Mouse (Mus musculus) A20 (cell line): ENCODE measurements around the gene Ddx28.
"Not testable (repeated sequence)": the region's sequence is repeated elsewhere in the genome, so short reads cannot be mapped to it uniquely, and the experiment has no call there.

Experiments used
- DNase-seq: peaks from one replicate; pipeline ENCODE4 v3.0.0-alpha.2; 2011; ENCODE audit warnings: low read depth, low spot score

Gene Ddx28

GRCm38 (mm10) chr8:106016284-106016683 is 4.6 kb upstream of the Ddx28 start:
- no peak for DNase-seq

- DNase-seq, result not testable (repeated sequence)
Measured at GRCm38 (mm10) chr8:106012203-106012602, 521 bp upstream of the Ddx28 start.

GRCm38 (mm10) chr8:106010748-106011642 is 687 bp downstream of the Ddx28 start:
- DNase-seq, result peak; percentile 94

GRCm38 (mm10) chr8:106007891-106008290 is 3.8 kb downstream of the Ddx28 start:
- peak; percentile 44 for DNase-seq

GRCm38 (mm10) chr8:106007135-106007534 is 4.5 kb downstream of the Ddx28 start:
- peak; percentile 39 for DNase-seq

- DNase-seq, result peak; percentile 50
Measured at GRCm38 (mm10) chr8:106006413-106006812, 5.3 kb downstream of the Ddx28 start.

GRCm38 (mm10) chr8:106005875-106006274 is 5.8 kb downstream of the Ddx28 start, which contains the start of gene Dpep2nb:
Gene Dpep2nb, minus strand, starts transcription at chr8:106005975.
- DNase-seq, result no peak

- no peak for DNase-seq
Measured at GRCm38 (mm10) chr8:106004538-106005207, 7.0 kb downstream of the Ddx28 start.

- DNase-seq, result no peak
Measured at GRCm38 (mm10) chr8:106001908-106002307, 9.8 kb downstream of the Ddx28 start.

- DNase-seq, result no peak
Measured at GRCm38 (mm10) chr8:105998971-105999370, 12.7 kb downstream of the Ddx28 start.

GRCm38 (mm10) chr8:105996359-105996758 is 15.3 kb downstream of the Ddx28 start:
- DNase-seq, result no peak

- DNase-seq, result peak; percentile 78
Measured at GRCm38 (mm10) chr8:105993226-105993625, 18.5 kb downstream of the Ddx28 start.

GRCm38 (mm10) chr8:105992499-105992898 is 19.2 kb downstream of the Ddx28 start:
- DNase-seq, result peak; percentile 93

GRCm38 (mm10) chr8:105991546-105991945 is 20.1 kb downstream of the Ddx28 start:
- no peak for DNase-seq

GRCm38 (mm10) chr8:105990856-105991387 is 20.8 kb downstream of the Ddx28 start, which contains the start of gene Dus2:
Gene Dus2, plus strand, starts transcription at chr8:105991337.
- DNase-seq, result peak; percentile 89

GRCm38 (mm10) chr8:105988546-105988945 is 23.1 kb downstream of the Ddx28 start:
- no peak for DNase-seq

GRCm38 (mm10) chr8:105983406-105983805 is 28.3 kb downstream of the Ddx28 start:
- DNase-seq, result peak; percentile 15

- DNase-seq, result no peak
Measured at GRCm38 (mm10) chr8:105981146-105981545, 30.5 kb downstream of the Ddx28 start.

GRCm38 (mm10) chr8:105979325-105979724 is 32.4 kb downstream of the Ddx28 start, which contains the start of gene Dpep3:
Gene Dpep3, minus strand, starts transcription at chr8:105979429.
- DNase-seq, result peak; percentile 53

- DNase-seq, result no peak
Measured at GRCm38 (mm10) chr8:105975363-105975762, 36.3 kb downstream of the Ddx28 start.

- no peak for DNase-seq
Measured at GRCm38 (mm10) chr8:105971019-105971720, 40.5 kb downstream of the Ddx28 start.

GRCm38 (mm10) chr8:105969367-105969766 is 42.3 kb downstream of the Ddx28 start:
- DNase-seq, result no peak
